Mouse (Mus musculus) olfactory bulb, adult 2 months (tissue): ENCODE measurements around the gene Hat1.

Source experiments
- CTCF ChIP-seq: fragments of 200-500 bp; IDR thresholded peaks from 2 replicates; pipeline ENCODE4 v1.5.1; 2012; ENCODE audit warnings: low read depth, mild to moderate bottlenecking, low read length, moderate library complexity; ENCODE audit not compliant: insufficient read depth
- POLR2A ChIP-seq: fragments of 200-500 bp; IDR thresholded peaks from 2 replicates; pipeline ENCODE4 v1.6.1; 2012; ENCODE audit warnings: mild to moderate bottlenecking, low read depth, low read length, moderate library complexity; ENCODE audit not compliant: insufficient read depth

- TF ChIP-seq CTCF = no peak
- TF ChIP-seq POLR2A = no peak
Observed at GRCm38 (mm10) chr2:71461589-71461988, 72.8 kb downstream of the Hat1 start.
